ENCODE assay signal across 11 mouse cellular contexts in genomic region chr5:149020681-149021062, GRCm38 (mm10). TPM values are rescaled to one million over a fixed set of nuclear protein-coding genes. Genes with fewer than 3 reads are reported as not detected.
DNase-seq lines count a peak whose midpoint lies in the region; ATAC-seq and TF ChIP-seq lines count a peak whose summit lies in the region.
"Had no signal": no experiment of that assay in that cellular context is flagged by ENCODE, and none has a peak within 500 bp of the region (broad histone marks: within the 10 kb centered on the region; RNA-seq: fewer than 3 reads in every experiment).

No protein-coding gene starts in this region.

- no peak for TF ChIP-seq CTCF in lung, embryonic 14.5 days (IDR thresholded peaks at IDR 0.05; ENCODE audit: low read depth)
- no peak; the same call in 1 of the 2 replicates for TF ChIP-seq CTCF in lung, postnatal 0 days (IDR thresholded peaks at IDR 0.05)

- peaks cover 3% of the 10 kb centered on the region; the same call in 1 of the 2 replicates for H3K4me1 ChIP-seq in heart, embryonic 11.5 days (ENCODE audit: control insufficient read depth, insufficient read depth, low read length)
- no peaks in the 10 kb centered on the region; the same call in none of the 2 replicates for H3K4me1 ChIP-seq in lung, embryonic 14.5 days (ENCODE audit: insufficient read depth)
- H3K4me1 ChIP-seq in embryonic facial prominence, embryonic 13.5 days = peaks cover 9% of the 10 kb centered on the region
- no peaks in the 10 kb centered on the region for H3K4me1 ChIP-seq in lung, postnatal 0 days (ENCODE audit: insufficient read depth, low read depth, low read length)

- no peak overlapping the region for H3K4me3 ChIP-seq in heart, embryonic 11.5 days (ENCODE audit: low read depth, low read length)
- no peak overlapping the region; the same call in 1 of the 2 replicates for H3K4me3 ChIP-seq in lung, embryonic 14.5 days (ENCODE audit: low read depth, low read length)
- H3K4me3 ChIP-seq in embryonic facial prominence, embryonic 13.5 days = no peak overlapping the region
- H3K4me3 ChIP-seq in lung, postnatal 0 days (ENCODE audit: low read depth, low read length) = no peak overlapping the region
- H3K4me3 ChIP-seq: layer of hippocampus, adult 2 months had no signal

- ATAC-seq in heart, embryonic 11.5 days (replicated peaks; ENCODE audit: insufficient number of reproducible peaks, low FRiP score, low TSS enrichment) = no peak
- ATAC-seq in lung, embryonic 14.5 days (ENCODE audit: insufficient read depth) = peak; percentile 51; the same call in 1 of the 2 replicates
- ATAC-seq in embryonic facial prominence, embryonic 13.5 days (ENCODE audit: insufficient number of reproducible peaks, insufficient read depth, low FRiP score, low TSS enrichment, low read depth) = no peak
- peak; percentile 86 for ATAC-seq in lung, postnatal 0 days

- no peaks in the 10 kb centered on the region for H3K9me3 ChIP-seq in heart, embryonic 11.5 days (replicated peaks; ENCODE audit: control insufficient read depth, low read length)
- H3K9me3 ChIP-seq in lung, embryonic 14.5 days (ENCODE audit: low read depth, low read length) = no peaks in the 10 kb centered on the region
- H3K9me3 ChIP-seq in embryonic facial prominence, embryonic 13.5 days = no peaks in the 10 kb centered on the region
- H3K9me3 ChIP-seq in lung, postnatal 0 days (ENCODE audit: low read length) = no peaks in the 10 kb centered on the region

- WGBS in heart, embryonic 11.5 days (ENCODE audit: insufficient replicate concordance) = 56% methylated on average over 16 of the region's 16 CpGs
- 53% methylated on average over 16 of the region's 16 CpGs for WGBS in lung, embryonic 14.5 days
- WGBS in embryonic facial prominence, embryonic 13.5 days = 72% methylated on average over 16 of the region's 16 CpGs
- WGBS in lung, postnatal 0 days = 46% methylated on average over 16 of the region's 16 CpGs

- no peak overlapping the region for H3K27ac ChIP-seq in heart, embryonic 11.5 days (ENCODE audit: low read depth, low read length)
- H3K27ac ChIP-seq in lung, embryonic 14.5 days (ENCODE audit: low read depth) = peak overlapping the region; percentile 34
- H3K27ac ChIP-seq in embryonic facial prominence, embryonic 13.5 days = no peak overlapping the region
- H3K27ac ChIP-seq in lung, postnatal 0 days (ENCODE audit: low read length) = 0 out of 2 replicates have a peak overlapping the region, but pooled peaks have one; percentile 35
- H3K27ac ChIP-seq: layer of hippocampus, adult 2 months had no signal

- H3K36me3 ChIP-seq in heart, embryonic 11.5 days (ENCODE audit: control insufficient read depth, insufficient read depth, low read length) = no peaks in the 10 kb centered on the region
- no peaks in the 10 kb centered on the region for H3K36me3 ChIP-seq in lung, embryonic 14.5 days (ENCODE audit: insufficient read depth)
- no peaks in the 10 kb centered on the region for H3K36me3 ChIP-seq in embryonic facial prominence, embryonic 13.5 days
- H3K36me3 ChIP-seq in lung, postnatal 0 days (ENCODE audit: insufficient read depth, low read length) = no peaks in the 10 kb centered on the region

- H3K4me2 ChIP-seq in heart, embryonic 11.5 days = peak overlapping the region; percentile 49
- peak overlapping the region; percentile 44 for H3K4me2 ChIP-seq in lung, embryonic 14.5 days
- peak overlapping the region; percentile 37 for H3K4me2 ChIP-seq in embryonic facial prominence, embryonic 13.5 days
- H3K4me2 ChIP-seq in lung, postnatal 0 days (replicated peaks; ENCODE audit: low read depth, low read length) = peak overlapping the region; percentile 30

- no peak for TF ChIP-seq EP300 in lung, postnatal 0 days (IDR thresholded peaks at IDR 0.05)

- no peak for DNase-seq in heart, postnatal 14 days
- DNase-seq in lung, embryonic 14.5 days = peak; percentile 59
- DNase-seq in lung, adult 18-20 months = no peak
- DNase-seq in lung, postnatal 0 days (ENCODE audit: low spot score) = peak; percentile 77
- no peak for DNase-seq in embryo, embryonic 10.5 days (ENCODE audit: low spot score)
- no peak for DNase-seq in urinary bladder, postnatal 14 days (ENCODE audit: low spot score)

- H3K27me3 ChIP-seq in heart, embryonic 11.5 days (ENCODE audit: control insufficient read depth, insufficient read depth, low read length) = no peaks in the 10 kb centered on the region; the same call in 1 of the 2 replicates
- H3K27me3 ChIP-seq in lung, embryonic 14.5 days (ENCODE audit: insufficient read depth, low read length) = no peaks in the 10 kb centered on the region
- no peaks in the 10 kb centered on the region for H3K27me3 ChIP-seq in embryonic facial prominence, embryonic 13.5 days
- H3K27me3 ChIP-seq in lung, postnatal 0 days (replicated peaks; ENCODE audit: insufficient read depth, low read length) = no peaks in the 10 kb centered on the region

- peak overlapping the region; percentile 43; the same call in 1 of the 2 replicates for H3K9ac ChIP-seq in heart, embryonic 11.5 days (ENCODE audit: low read depth, low read length)
- no peak overlapping the region for H3K9ac ChIP-seq in lung, embryonic 14.5 days
- no peak overlapping the region; the same call in 1 of the 2 replicates for H3K9ac ChIP-seq in embryonic facial prominence, embryonic 13.5 days
- no peak overlapping the region for H3K9ac ChIP-seq in lung, postnatal 0 days (replicated peaks; ENCODE audit: low read depth)

- intact Hi-C loops in heart, postnatal 14 days (cut with DNase I) = no loop called here

RNA-seq across cellular contexts. Expression of gene Gm42791, which starts 25.7 kb away (rescaled TPM):
- polyA plus RNA-seq in heart, embryonic 11.5 days (2014; fragmentation: Nextera tagmentation; extraction: Ambion mirVana) = 2.5 TPM in 1 of 2 replicates, not detected in the other
- 1 to 10 TPM; 3.3 to 6.1 TPM for total RNA-seq in heart, postnatal 14 days (2021)
- 0.58 and 1.2 TPM in 2 replicates for polyA plus RNA-seq in lung, embryonic 14.5 days (2014; fragmentation: Nextera tagmentation; extraction: Ambion mirVana)
- polyA plus RNA-seq in embryonic facial prominence, embryonic 13.5 days (2015; fragmentation: Nextera tagmentation; extraction: Ambion mirVana) = 1.6 and 2.4 TPM in 2 replicates
- 0.78 and 1.2 TPM in 2 replicates for polyA plus RNA-seq in lung, postnatal 0 days (2015; fragmentation: Nextera tagmentation; extraction: Ambion mirVana)
- total RNA-seq: megakaryocyte, adult 5-6 weeks had no signal
- polyA plus RNA-seq: gonadal fat pad, adult 2 months had no signal

Comparison
In these comparisons a context has a peak if more than half of its experiments do, and no peak if none do; other contexts are left out.
1. DNase-seq: peak in lung, embryonic 14.5 days (single experiment) and lung, postnatal 0 days (single experiment); none in heart, postnatal 14 days (0 of 2), lung, adult 18-20 months (0 of 2), embryo, embryonic 10.5 days (single experiment) and urinary bladder, postnatal 14 days (single experiment).
2. ATAC-seq: peak in lung, embryonic 14.5 days (single experiment) and lung, postnatal 0 days (single experiment); none in heart, embryonic 11.5 days (single experiment) and embryonic facial prominence, embryonic 13.5 days (single experiment).
3. H3K27ac ChIP-seq: peak in lung, embryonic 14.5 days (single experiment) and lung, postnatal 0 days (single experiment); none in heart, embryonic 11.5 days (single experiment) and embryonic facial prominence, embryonic 13.5 days (single experiment).
4. Peak in every context shown above with its lines, with median percentiles within 50 percentile points of each other: H3K4me2 ChIP-seq.